Mouse (Mus musculus): ENCODE data around the gene Cdc27.

DNA sequence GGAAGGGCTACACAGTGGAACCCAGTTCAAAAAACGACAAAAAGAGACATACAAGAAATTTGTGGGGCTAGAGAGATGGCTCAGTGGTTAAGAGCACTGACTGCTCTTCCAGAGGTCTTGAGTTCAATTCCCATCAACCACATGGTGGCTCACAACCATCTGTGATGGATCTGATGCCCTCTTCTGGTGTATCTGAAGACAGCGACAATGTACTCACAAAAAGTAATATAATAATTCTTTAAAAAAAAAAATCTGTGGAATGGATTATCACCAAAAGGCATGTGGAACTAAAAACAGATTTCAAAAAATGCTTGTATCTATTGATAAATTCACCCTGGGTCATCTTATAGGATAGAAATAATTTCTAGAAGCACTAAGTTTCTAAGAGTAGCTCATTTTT is 91.9 kb downstream of the Cdc27 start:
- TF ChIP-seq CTCF (IDR thresholded peaks at IDR 0.05; ENCODE audit: borderline replicate concordance, extremely low read depth, insufficient read depth, insufficient read length) (no peak), POLR2A (IDR thresholded peaks at IDR 0.05; ENCODE audit: borderline replicate concordance, extremely low read depth, insufficient read depth, insufficient read length, poor library complexity, severe bottlenecking) (no peak)

Measured in brain, embryonic 14.5 days (tissue).